In the genomic region with DNA sequence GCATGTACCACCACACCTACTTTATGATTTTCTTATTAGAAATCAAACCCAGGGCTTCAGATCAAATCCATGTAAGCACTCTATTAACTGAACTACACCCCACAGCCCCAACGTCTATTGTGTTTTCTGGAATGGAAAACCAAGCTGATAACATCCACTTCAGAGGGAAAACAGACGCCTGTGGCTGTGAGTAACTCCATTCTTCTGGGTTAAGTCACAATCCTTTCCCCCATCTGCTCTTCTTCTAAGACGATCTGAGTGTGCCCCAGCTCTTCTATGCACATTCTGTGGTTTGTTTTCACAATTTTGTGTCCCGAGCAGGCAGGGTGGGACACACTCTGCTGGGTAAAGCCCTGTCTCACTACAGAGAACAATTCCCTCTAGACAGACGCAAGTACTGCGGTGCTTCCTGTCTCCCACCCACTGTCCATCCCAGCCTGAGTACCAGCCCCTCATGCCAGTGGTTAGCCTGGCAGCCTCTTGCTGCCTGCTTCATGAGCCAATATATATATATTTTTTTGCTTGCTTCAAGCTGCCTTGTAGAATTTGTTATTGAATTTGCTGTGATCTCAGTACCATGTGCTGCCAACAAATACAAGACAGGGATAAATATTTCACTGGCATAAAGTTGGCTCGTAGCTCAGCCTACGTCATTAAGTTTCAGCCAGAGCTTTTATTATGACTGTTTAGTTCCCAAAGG, we compare ENCODE assay signal across 10 mouse cellular contexts.
DNase-seq lines count a peak whose midpoint lies in the region; ATAC-seq and TF ChIP-seq lines count a peak whose summit lies in the region.
"Had no signal": no experiment of that assay in that cellular context is flagged by ENCODE, and none has a peak within 500 bp of the region (broad histone marks: within the 10 kb centered on the region; RNA-seq: fewer than 3 reads in every experiment).

No protein-coding gene starts in this region.

- intact Hi-C loops in heart, adult 2 months (cut with DNase I): no loop called here

- 0 out of 2 replicates have a peak, but pooled peaks have one; percentile 23 for ATAC-seq in lung, embryonic 15.5 days (ENCODE audit: borderline replicate concordance, extremely low read depth, low FRiP score, low TSS enrichment)
- no peak for ATAC-seq in intestine, embryonic 15.5 days
- ATAC-seq: midbrain, embryonic 13.5 days had no signal

- H3K27me3 ChIP-seq in heart, adult 2 months (ENCODE audit: control insufficient read depth, insufficient read depth, low read length): no peaks in the 10 kb centered on the region
- no peaks in the 10 kb centered on the region for H3K27me3 ChIP-seq in lung, embryonic 15.5 days
- H3K27me3 ChIP-seq in intestine, embryonic 15.5 days (replicated peaks): no peaks in the 10 kb centered on the region
- H3K27me3 ChIP-seq: midbrain, embryonic 13.5 days had no signal

- no peak for TF ChIP-seq CTCF in heart, adult 2 months (IDR thresholded peaks at IDR 0.05)

- TF ChIP-seq EP300 in heart, adult 2 months (IDR thresholded peaks at IDR 0.05; ENCODE audit: insufficient read depth, low read depth, low read length): no peak

- no peak for TF ChIP-seq POLR2A in heart, adult 2 months (IDR thresholded peaks at IDR 0.05; ENCODE audit: insufficient read depth, low read depth, low read length)

- H3K9me3 ChIP-seq in lung, embryonic 15.5 days: no peaks in the 10 kb centered on the region
- H3K9me3 ChIP-seq in intestine, embryonic 15.5 days: no peaks in the 10 kb centered on the region
- H3K9me3 ChIP-seq: midbrain, embryonic 13.5 days had no signal

- peaks cover 3% of the 10 kb centered on the region for H3K4me1 ChIP-seq in heart, adult 2 months (ENCODE audit: control insufficient read depth, insufficient read depth, low read length)
- peaks cover 12% of the 10 kb centered on the region for H3K4me1 ChIP-seq in lung, embryonic 15.5 days
- H3K4me1 ChIP-seq in intestine, embryonic 15.5 days (replicated peaks): 0 out of 2 replicates have a peak, but pooled peaks cover 3% of the 10 kb centered on the region
- H3K4me1 ChIP-seq: midbrain, embryonic 13.5 days had no signal

- peak overlapping the region; percentile 73 for H3K27ac ChIP-seq in heart, adult 2 months
- no peak overlapping the region for H3K27ac ChIP-seq in lung, embryonic 15.5 days
- no peak overlapping the region for H3K27ac ChIP-seq in intestine, embryonic 15.5 days
- H3K27ac ChIP-seq: midbrain, embryonic 13.5 days had no signal

- no peak overlapping the region for H3K9ac ChIP-seq in heart, adult 2 months (ENCODE audit: low read depth, low read length)
- H3K9ac ChIP-seq in lung, embryonic 15.5 days: no peak overlapping the region
- no peak overlapping the region for H3K9ac ChIP-seq in intestine, embryonic 15.5 days
- H3K9ac ChIP-seq: midbrain, embryonic 13.5 days had no signal

- H3K4me2 ChIP-seq in lung, embryonic 15.5 days: no peak overlapping the region
- no peak overlapping the region for H3K4me2 ChIP-seq in intestine, embryonic 15.5 days (replicated peaks)
- H3K4me2 ChIP-seq: midbrain, embryonic 13.5 days had no signal

- H3K36me3 ChIP-seq in heart, adult 2 months (ENCODE audit: control insufficient read depth, insufficient read depth, low read length): no peaks in the 10 kb centered on the region; the same call in 1 of the 2 replicates
- no peaks in the 10 kb centered on the region for H3K36me3 ChIP-seq in lung, embryonic 15.5 days
- H3K36me3 ChIP-seq in intestine, embryonic 15.5 days: no peaks in the 10 kb centered on the region
- H3K36me3 ChIP-seq: midbrain, embryonic 13.5 days had no signal

- 16% methylated on average over 8 of the region's 8 CpGs for whole genome bisulfite sequencing in heart, adult 2 months
- 43% methylated on average over 8 of the region's 8 CpGs for WGBS in lung, embryonic 15.5 days
- WGBS in intestine, embryonic 15.5 days: 50% methylated on average over 8 of the region's 8 CpGs

- no peak overlapping the region for H3K4me3 ChIP-seq in heart, adult 2 months
- no peak overlapping the region for H3K4me3 ChIP-seq in lung, embryonic 15.5 days
- no peak overlapping the region for H3K4me3 ChIP-seq in intestine, embryonic 15.5 days (replicated peaks)
- H3K4me3 ChIP-seq: midbrain, embryonic 13.5 days had no signal

- H3K79me2 ChIP-seq in heart, adult 2 months (replicated peaks; ENCODE audit: control insufficient read depth, insufficient read depth, low read length): no peaks in the 10 kb centered on the region

- peak; percentile 13 for DNase-seq in kidney, adult 18-20 months
- DNase-seq in kidney, postnatal 10 days: no peak
- DNase-seq in adrenal gland, adult 2 months: peak; percentile 51
- DNase-seq in heart, adult 2 months: peak; percentile 39 to 48
- no peak for DNase-seq in embryo, embryonic 11 days
- DNase-seq in neural tube, embryonic 10.5 days (ENCODE audit: extremely low spot score, low spot score): no peak
- DNase-seq: gastrocnemius, postnatal 25 days had no signal

Comparison
In these comparisons a context has a peak if more than half of its experiments do, and no peak if none do; other contexts are left out.
1. DNase-seq: peak in kidney, adult 18-20 months (single experiment), adrenal gland, adult 2 months (single experiment) and heart, adult 2 months (2 of 2); none in kidney, postnatal 10 days (single experiment), embryo, embryonic 11 days (single experiment) and neural tube, embryonic 10.5 days (single experiment).